Mouse (Mus musculus) mouse trophoblast stem cell (cell line): ENCODE results near the gene Hax1.

Experiments
- in situ Hi-C, 2 experiments: fragments of 300-500 bp; cut with MseI, MboI; formaldehyde crosslinking; loops; 2 replicates in 1 of 2; 3 replicates in 1 of 2; pipeline ENCODE4 v1.15.1; 2025

Hax1 gene

GRCm38 (mm10) chr3:89998612-89999054, at the start of gene Hax1:
Gene Hax1 (minus strand): TSS chr3:89998780.
- in situ Hi-C loops, result no loop called here

- in situ Hi-C loops, result no loop called here
Observed at GRCm38 (mm10) chr3:90036263-90036662, 37.7 kb upstream of the Hax1 start.

- in situ Hi-C loops, result no loop called here
Observed at GRCm38 (mm10) chr3:90034653-90035052, 36.1 kb upstream of the Hax1 start.

- in situ Hi-C loops, result no loop called here
Observed at GRCm38 (mm10) chr3:90016626-90017025, 18.0 kb upstream of the Hax1 start.

- in situ Hi-C loops, result no loop called here
Observed at GRCm38 (mm10) chr3:90010291-90010690, 11.7 kb upstream of the Hax1 start.

- in situ Hi-C loops, result no loop called here
Observed at GRCm38 (mm10) chr3:90004091-90004796, 5.7 kb upstream of the Hax1 start.

- in situ Hi-C loops, result no loop called here
Observed at GRCm38 (mm10) chr3:89999830-90000229, 1.2 kb upstream of the Hax1 start.

- in situ Hi-C loops, result no loop called here
Observed at GRCm38 (mm10) chr3:89999090-89999489, 510 bp upstream of the Hax1 start.

- in situ Hi-C loops, result no loop called here
Observed at GRCm38 (mm10) chr3:89997791-89998495, 637 bp downstream of the Hax1 start.

- in situ Hi-C loops, result no loop called here
Observed at GRCm38 (mm10) chr3:89994807-89995515, 3.6 kb downstream of the Hax1 start.

GRCm38 (mm10) chr3:89987822-89988221, 10.8 kb downstream of the Hax1 start:
- in situ Hi-C loops, result no loop called here

- in situ Hi-C loops, result no loop called here
Observed at GRCm38 (mm10) chr3:89987211-89987610, 11.4 kb downstream of the Hax1 start.

- in situ Hi-C loops, result no loop called here
Observed at GRCm38 (mm10) chr3:89982426-89982825, 16.2 kb downstream of the Hax1 start.

- in situ Hi-C loops, result no loop called here
Observed at GRCm38 (mm10) chr3:89976859-89977258, 21.7 kb downstream of the Hax1 start.

GRCm38 (mm10) chr3:89968509-89968908, 30.1 kb downstream of the Hax1 start:
- in situ Hi-C loops, result no loop called here

- in situ Hi-C loops, result no loop called here
Observed at GRCm38 (mm10) chr3:89966946-89967345, 31.6 kb downstream of the Hax1 start.

- in situ Hi-C loops, result no loop called here
Observed at GRCm38 (mm10) chr3:89965972-89966371, 32.6 kb downstream of the Hax1 start.

- in situ Hi-C loops, result no loop called here
Observed at GRCm38 (mm10) chr3:89965557-89965956, 33.0 kb downstream of the Hax1 start.

- in situ Hi-C loops, result no loop called here
Observed at GRCm38 (mm10) chr3:89963926-89964739, 34.4 kb downstream of the Hax1 start.

- in situ Hi-C loops, result no loop called here
Observed at GRCm38 (mm10) chr3:89963221-89963763, 35.3 kb downstream of the Hax1 start, which contains the start of gene Atp8b2. Gene Atp8b2 (minus strand): TSS chr3:89963508.

- in situ Hi-C loops, result no loop called here
Observed at GRCm38 (mm10) chr3:89962751-89963220, 35.8 kb downstream of the Hax1 start.
